Mouse (Mus musculus) embryo, embryonic 10.5 days (tissue): ENCODE data around the gene Cd3d.
"Not testable (repeated sequence)": the region's sequence is repeated elsewhere in the genome, so short reads cannot be mapped to it uniquely, and the experiment has no call there.

ENCODE experiments used
- DNase-seq: peaks from one replicate; pipeline ENCODE4 v3.0.0-alpha.2; 2015; ENCODE audit warnings: low spot score

The Cd3d gene

GRCm38 (mm10) chr9:44981676-44982075 lies at the start of gene Cd3d:
Cd3d (plus strand) TSS chr9:44981786.
- no peak for DNase-seq

GRCm38 (mm10) chr9:44941756-44942155 lies 39.8 kb upstream of the Cd3d start:
- no peak for DNase-seq

DNA sequence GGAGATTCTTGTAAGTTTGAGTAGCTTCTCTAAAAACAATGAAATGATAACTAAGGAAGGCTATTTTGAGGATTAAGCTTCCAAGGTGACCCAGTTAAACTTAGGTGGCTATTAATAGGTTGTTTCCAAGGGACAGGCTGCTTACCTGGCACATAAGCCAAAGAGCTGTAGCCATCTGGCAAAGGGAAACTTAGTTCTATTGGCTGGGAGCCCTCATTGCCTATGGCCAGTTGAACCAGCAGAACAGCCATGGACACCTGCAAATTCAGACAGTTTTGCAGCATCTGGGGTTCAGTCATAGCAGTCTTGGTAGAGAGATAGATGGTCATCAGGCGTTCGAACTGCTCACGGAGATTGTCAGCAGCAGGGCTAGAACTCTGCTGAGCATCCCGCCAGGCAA lies 39.2 kb upstream of the Cd3d start:
- DNase-seq = no peak

DNA sequence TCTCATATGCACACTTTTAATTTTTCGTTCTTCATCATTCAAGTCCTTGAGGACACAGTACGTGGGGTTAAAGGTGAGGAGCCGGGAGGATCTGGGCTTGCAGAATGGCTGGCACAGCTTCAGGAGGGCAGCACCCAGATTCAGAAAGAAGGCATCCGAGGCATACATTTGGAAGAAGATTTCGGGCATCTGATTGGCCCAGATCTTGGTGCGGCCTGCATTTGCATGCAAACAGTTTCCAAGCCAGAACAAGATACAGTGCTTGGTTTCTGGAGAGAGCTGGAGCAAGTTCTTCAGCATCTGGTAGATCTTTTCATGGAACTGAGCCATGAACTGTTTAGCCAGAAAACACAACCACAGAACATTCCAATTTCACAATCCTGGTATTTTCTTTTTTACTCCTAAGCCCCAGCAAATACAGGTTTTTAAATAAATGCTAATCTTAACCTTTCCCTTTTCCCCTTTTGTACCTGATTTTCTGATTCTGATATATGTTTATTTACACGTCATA lies 35.3 kb upstream of the Cd3d start:
- DNase-seq = no peak

DNA sequence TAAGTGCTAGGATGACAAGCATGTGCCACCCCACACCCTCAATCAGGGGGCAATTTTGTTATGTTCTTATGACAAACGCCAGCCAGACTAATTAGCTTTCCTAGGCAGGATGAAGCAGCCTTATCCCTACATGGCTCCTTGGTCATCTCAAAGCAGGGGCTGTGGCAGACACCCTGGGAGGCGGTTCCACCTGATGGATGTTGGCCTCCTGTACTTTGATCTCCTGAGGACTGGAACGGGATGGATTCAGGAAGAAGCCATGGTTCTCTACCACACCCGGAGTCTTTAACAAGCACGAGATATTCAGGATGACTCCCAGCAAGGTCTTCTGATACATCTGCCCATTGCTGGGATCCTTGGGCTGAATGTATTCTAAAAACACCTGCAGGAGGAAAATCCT lies 33.8 kb upstream of the Cd3d start:
- no peak for DNase-seq

DNA sequence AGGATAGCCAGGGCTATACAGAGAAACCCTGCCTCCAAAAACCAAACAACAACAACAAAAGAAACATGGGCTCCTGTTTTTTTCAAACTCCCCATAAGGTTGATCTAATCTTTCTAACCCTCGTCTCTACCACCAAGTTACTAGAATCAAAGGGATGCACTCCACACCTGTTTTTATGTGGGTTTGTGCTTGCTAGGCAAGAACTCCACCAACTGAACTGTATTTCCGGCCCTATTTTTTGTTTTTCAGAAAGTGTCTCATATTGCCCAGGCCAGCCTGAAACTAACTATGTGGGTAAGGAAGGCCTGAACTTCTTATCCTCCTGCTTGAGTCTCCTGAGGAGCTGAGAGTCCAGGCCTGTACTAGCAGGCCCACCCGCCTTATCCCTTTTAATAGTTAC lies 27.2 kb upstream of the Cd3d start:
- no peak for DNase-seq

DNA sequence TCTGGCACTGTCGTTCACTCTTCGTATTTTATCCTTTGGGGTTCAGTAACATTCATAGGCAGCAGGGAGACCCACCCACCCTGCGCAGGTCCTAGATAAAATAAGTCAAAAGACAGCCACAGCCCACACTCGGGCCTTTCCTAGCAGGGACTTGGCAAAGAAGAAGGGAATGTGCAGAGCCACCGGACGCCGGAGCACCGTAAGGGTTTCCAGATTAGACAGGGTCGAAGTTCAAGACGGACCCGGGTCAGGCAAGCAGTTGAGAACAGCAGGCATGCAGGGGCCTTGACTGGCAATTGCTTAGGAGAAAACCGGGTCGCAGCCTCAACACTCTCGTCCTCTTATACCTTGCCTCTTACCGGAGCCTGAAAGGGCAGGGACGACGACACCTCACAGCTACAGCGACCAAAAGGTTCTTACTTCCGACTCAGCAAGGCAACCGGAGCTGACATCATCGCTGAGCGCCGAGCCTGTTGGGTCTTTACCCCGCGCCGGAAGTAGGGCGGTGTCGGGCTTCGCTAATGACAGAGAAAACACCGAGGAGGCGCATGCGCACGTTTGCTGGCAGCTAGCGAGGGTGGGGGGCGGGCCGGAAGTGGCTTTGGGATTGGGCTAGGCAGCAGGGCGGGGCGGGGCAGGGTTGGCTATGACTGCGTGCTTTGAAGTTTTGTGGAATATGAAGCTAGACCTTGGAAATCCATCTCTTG lies 16.3 kb upstream of the Cd3d start, which contains the start of gene Ube4a:
TSS of gene Ube4a (minus strand) at position 475 of the 707 bp plus-strand sequence.
- DNase-seq = peak; percentile 100

GRCm38 (mm10) chr9:44965833-44966466 lies 15.6 kb upstream of the Cd3d start:
- DNase-seq = no peak

DNA sequence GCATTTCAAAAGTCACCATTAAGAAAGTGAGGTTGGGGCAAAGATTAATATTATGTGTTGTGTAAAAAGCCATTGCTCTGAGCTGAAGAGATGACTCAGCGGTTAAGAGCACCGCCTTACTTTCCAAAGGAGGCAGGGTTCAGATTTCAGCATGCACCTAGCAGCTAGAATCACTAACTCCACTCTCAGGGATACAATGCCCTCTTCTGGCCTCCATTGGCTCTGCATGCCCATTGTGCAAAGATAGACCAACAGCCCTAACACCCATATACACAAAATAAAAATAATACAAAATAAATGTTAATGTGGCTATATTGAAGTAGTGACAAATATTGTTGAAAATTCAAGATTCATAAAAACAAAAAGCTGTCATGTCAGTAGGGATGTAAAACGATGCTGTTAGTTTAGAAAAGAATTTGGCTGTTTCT lies 14.8 kb upstream of the Cd3d start:
- DNase-seq = peak; percentile 90

GRCm38 (mm10) chr9:44967763-44968162 lies 13.8 kb upstream of the Cd3d start:
- DNase-seq = not testable (repeated sequence)

GRCm38 (mm10) chr9:44969450-44969849 lies 12.1 kb upstream of the Cd3d start:
- DNase-seq = peak; percentile 6

DNA sequence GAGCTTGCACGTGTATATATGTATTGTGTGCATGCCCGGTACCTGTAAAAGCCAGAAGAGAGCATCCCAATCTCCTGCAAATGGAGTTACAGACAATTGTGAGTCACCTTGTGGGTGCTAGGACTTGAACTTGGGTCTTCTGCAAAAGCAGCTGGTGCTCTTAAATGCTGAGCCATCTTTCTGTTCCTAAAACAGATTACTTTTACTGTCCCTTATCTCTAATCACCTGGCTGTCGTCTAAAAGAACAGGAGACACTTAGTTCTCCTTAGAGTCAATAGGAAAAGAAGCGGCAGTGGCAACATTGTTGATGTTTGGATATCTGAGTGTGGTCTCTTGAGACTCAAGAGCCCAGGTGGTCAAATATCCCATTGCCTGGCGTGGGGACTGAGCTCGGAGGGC lies 3.8 kb upstream of the Cd3d start:
- no peak for DNase-seq

GRCm38 (mm10) chr9:44979806-44980205 lies 1.8 kb upstream of the Cd3d start:
- no peak for DNase-seq

DNA sequence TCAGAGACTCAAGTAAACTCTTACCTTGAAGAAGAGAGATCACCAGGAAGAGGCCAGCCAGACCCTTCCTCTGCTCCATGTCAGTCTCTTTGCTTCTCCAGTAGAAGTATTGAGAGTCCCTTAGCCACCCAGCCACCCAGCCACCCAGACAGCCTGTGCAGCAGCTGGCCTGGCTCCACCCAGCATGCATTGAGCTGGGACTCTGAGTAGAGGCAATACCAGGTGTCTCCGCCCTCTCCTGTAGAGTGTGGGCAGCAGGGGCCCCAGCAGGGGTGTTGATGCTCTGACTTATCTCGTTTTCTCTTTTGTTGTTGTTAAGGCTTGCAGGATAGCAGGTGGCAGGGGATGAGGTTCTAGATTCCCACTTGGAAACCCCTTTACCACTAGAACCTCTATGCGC lies 1.3 kb upstream of the Cd3d start, which contains the start of gene Cd3g:
TSS of gene Cd3g (minus strand) at position 190 of the 400 bp plus-strand sequence.
- no peak for DNase-seq

GRCm38 (mm10) chr9:44981104-44981503 lies 482 bp upstream of the Cd3d start:
- no peak for DNase-seq

DNA sequence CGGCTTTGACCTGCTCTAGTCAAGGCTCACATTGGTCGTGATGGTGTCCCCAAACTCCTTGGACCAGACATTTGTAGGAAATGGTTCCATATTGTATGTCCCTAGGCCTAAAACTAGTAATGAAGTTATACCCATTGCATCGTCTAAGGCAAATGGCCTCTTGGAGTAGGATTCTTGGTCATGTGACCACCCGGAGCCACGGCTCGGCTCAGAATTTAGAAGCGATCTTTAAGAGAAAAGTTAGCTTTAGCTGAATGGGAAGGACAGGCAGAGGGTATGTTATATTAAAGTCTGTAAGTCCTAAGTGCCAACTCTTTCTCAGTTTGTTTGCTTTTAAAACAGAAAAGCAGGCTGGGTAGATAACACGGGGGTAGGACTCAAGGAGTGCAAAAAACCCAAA lies 495 bp downstream of the Cd3d start:
- DNase-seq = no peak

GRCm38 (mm10) chr9:44982531-44982930 lies 945 bp downstream of the Cd3d start:
- no peak for DNase-seq

GRCm38 (mm10) chr9:44983001-44983400 lies 1.4 kb downstream of the Cd3d start:
- DNase-seq = no peak

DNA sequence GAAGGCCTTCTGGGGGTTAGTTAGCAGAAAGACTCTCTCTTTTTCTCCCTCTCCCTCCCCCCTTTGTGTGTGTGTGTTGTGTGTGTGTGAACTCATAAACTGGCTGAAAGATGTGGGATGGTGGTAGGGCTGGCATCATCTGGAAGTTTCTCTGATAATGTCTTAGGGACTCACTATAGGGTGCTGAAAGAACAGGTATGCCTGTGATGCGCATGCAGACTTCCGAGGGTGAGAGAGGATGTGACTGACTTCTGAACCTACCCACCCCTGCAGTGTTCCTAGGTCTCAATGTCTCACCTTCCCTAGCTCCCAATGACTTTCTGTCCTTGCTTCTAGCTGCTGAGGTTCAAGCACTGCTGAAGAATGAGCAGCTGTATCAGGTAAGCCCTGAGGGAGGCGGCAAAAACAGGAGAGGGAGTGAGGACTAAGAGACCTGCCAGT lies 4.2 kb downstream of the Cd3d start:
- DNase-seq = no peak

GRCm38 (mm10) chr9:44986242-44986781 lies 4.7 kb downstream of the Cd3d start:
- no peak for DNase-seq

DNA sequence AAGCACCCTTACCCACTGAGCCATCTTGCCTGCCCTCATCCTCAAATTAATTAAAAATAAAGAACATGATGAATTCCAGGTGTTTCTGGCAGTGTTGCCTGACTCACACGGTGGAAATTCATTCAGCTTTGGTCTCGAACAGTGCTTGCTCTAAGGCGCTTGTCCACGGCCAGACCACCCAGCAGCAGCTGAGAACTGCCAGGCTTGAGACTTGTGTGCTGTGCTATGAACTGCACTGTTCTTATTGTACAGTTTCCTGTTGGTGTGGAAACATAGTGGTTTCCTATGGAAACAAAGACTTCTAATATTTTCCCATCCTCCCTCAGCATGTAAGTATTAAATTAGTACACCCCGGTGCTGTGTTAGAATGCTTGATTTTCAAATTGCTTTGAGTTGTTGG lies 5.4 kb downstream of the Cd3d start:
- no peak for DNase-seq

DNA sequence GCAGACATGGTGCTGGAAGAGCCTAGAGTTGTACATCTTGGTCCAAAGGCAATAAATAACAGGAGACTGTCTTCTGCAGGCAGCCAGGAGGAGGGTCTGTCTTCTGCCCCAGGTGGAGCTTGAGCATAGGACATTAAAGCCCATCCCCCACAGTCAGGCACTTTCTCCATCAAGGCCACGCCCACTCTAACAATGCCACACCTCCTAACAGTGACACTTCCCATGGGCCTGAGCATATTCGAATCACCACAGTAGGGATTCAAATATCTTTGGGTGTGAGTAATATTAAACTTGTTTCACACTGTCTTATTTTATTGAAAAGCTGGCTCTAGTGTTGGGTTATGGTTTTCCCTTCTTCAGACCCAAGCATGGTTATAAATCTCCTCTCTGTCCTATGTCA lies 10.2 kb downstream of the Cd3d start:
- DNase-seq = no peak

GRCm38 (mm10) chr9:44992271-44992670 lies 10.7 kb downstream of the Cd3d start:
- DNase-seq = no peak
